Mouse (Mus musculus) forebrain, postnatal 0 days (tissue): Measurements from ENCODE around the gene Rpl18. TPM values are rescaled to one million over a fixed set of nuclear protein-coding genes. Genes with fewer than 3 reads are reported as not detected.
A peak's percentile ranks its signal among the peaks of the same experiment; 100 is the strongest.

Experiments
- ATAC-seq: fragments of 200-750 bp; cut with Nextera tagmentation; 2 replicates; pipeline ENCODE4 v1.8.0; 2017; ENCODE audit warnings: mild to moderate bottlenecking, moderate library complexity
- DNase-seq: peaks from one replicate; pipeline ENCODE4 v3.0.0-alpha.2; 2015
- H3K27ac ChIP-seq: fragments of 300-500 bp; sonication (generic); 2 replicates; pipeline ENCODE4 v1.5.1; 2014; ENCODE audit warnings: low read depth, mild to moderate bottlenecking, antibody characterized with exemption, low read length, moderate library complexity, mixed read lengths
- H3K27me3 ChIP-seq: fragments of 300-500 bp; sonication (generic); 2 replicates; pipeline ENCODE4 v1.6.1; 2014; ENCODE audit warnings: mild to moderate bottlenecking, low read length, mixed read lengths; ENCODE audit not compliant: insufficient read depth
- H3K36me3 ChIP-seq: fragments of 300-500 bp; sonication (generic); 2 replicates; pipeline ENCODE4 v1.6.1; 2014; ENCODE audit warnings: mild to moderate bottlenecking, moderate library complexity; ENCODE audit not compliant: insufficient read depth
- H3K4me1 ChIP-seq: fragments of 300-500 bp; sonication (generic); 2 replicates; pipeline ENCODE4 v1.6.1; 2014; ENCODE audit warnings: antibody characterized with exemption; ENCODE audit not compliant: insufficient read depth
- H3K4me2 ChIP-seq: fragments of 300-500 bp; sonication (generic); 2 replicates; pipeline ENCODE4 v1.6.1; 2014; ENCODE audit warnings: low read depth, mild to moderate bottlenecking, moderate library complexity
- H3K4me3 ChIP-seq: fragments of 300-500 bp; sonication (generic); 2 replicates; pipeline ENCODE4 v1.5.1; 2014; ENCODE audit warnings: low read depth, low read length, mixed read lengths
- H3K9ac ChIP-seq: fragments of 300-500 bp; sonication (generic); 2 replicates; pipeline ENCODE4 v1.6.1; 2014; ENCODE audit warnings: mild to moderate bottlenecking
- H3K9me3 ChIP-seq: fragments of 300-500 bp; sonication (generic); 2 replicates; pipeline ENCODE4 v1.6.1; 2016; ENCODE audit warnings: low read length
- CTCF ChIP-seq: sonication (generic); IDR thresholded peaks from 2 replicates; pipeline ENCODE4 v1.5.1; 2016; ENCODE audit warnings: antibody characterized with exemption, control low read depth, low read depth
- WGBS: fragments of 180-500 bp; shearing (Covaris S2); extraction: QIAGEN DNeasy Blood & Tissue Kit; methylation state at CpG from one replicate; pipeline ENCODE4 v1.1.7; 2014; 5-methylcytosine and 5-hydroxymethylcytosine counted together
- polyA plus RNA-seq: library from polyadenylated mRNA; unstranded; fragments of >200 nt; fragmentation: Nextera tagmentation; extraction: Ambion mirVana; gene quantifications from 2 replicates; pipeline ENCODE4 v1.2.1, GENCODE M21; 2015
- total RNA-seq: library from RNA; depleted of rRNA; stranded (reverse); fragments of >200 nt; gene quantifications from 2 replicates; pipeline ENCODE4 v1.2.3, GENCODE M21; 2014

Gene Rpl18
- total and polyA plus RNA-seq, 2 experiments from 2014 or later: 517 to 891 TPM

- H3K9ac ChIP-seq: no peak overlapping the region
- no peak overlapping the region for H3K27ac ChIP-seq
- no peak for DNase-seq
- ATAC-seq: no peak
- H3K9me3 ChIP-seq: no peaks in the 10 kb centered on the region
- H3K4me3 ChIP-seq: no peak overlapping the region
- TF ChIP-seq CTCF: no peak
- H3K4me2 ChIP-seq: no peak overlapping the region
- no peaks in the 10 kb centered on the region; the same call in 1 of the 2 replicates for H3K36me3 ChIP-seq
- no peaks in the 10 kb centered on the region for H3K27me3 ChIP-seq
- no peaks in the 10 kb centered on the region for H3K4me1 ChIP-seq
- WGBS: 88% methylated on average over 8 of the region's 8 CpGs
These were observed 34.1 kb upstream of the Rpl18 start for GRCm38 (mm10) chr7:45681046-45681736.

GRCm38 (mm10) chr7:45682144-45683126, 32.8 kb upstream of the Rpl18 start:
- Histone ChIP-seq H3K9ac (0 out of 2 replicates have a peak overlapping the region, but pooled peaks have one; percentile 19), H3K4me3 (no peak overlapping the region), H3K9me3 (no peaks in the 10 kb centered on the region)

GRCm38 (mm10) chr7:45683396-45684050, 31.7 kb upstream of the Rpl18 start, which contains the start of gene Ntn5:
Gene Ntn5 (plus strand): TSS chr7:45684022.
- Histone ChIP-seq H3K36me3 (no peaks in the 10 kb centered on the region; the same call in 1 of the 2 replicates), H3K27ac (0 out of 2 replicates have a peak within 1 kb of the TSS, but pooled peaks have one; percentile 48), H3K27me3 (no peaks in the 10 kb centered on the region), H3K4me3 (no peak within 1 kb of the TSS), H3K4me2 (no peak within 1 kb of the TSS), H3K4me1 (no peaks in the 10 kb centered on the region), H3K9me3 (no peaks in the 10 kb centered on the region), H3K9ac (no peak within 1 kb of the TSS)
- DNase-seq: no peak
- ATAC-seq: no peak
- WGBS: 77% methylated on average over 7 of the region's 7 CpGs
- TF ChIP-seq CTCF: no peak

More at GRCm38 (mm10) chr7:45682144-45683126, 32.8 kb upstream of the Rpl18 start:
- Histone ChIP-seq H3K36me3 (no peaks in the 10 kb centered on the region; the same call in 1 of the 2 replicates), H3K27me3 (no peaks in the 10 kb centered on the region), H3K4me2 (peak overlapping the region; percentile 27), H3K4me1 (no peaks in the 10 kb centered on the region), H3K27ac (peak overlapping the region; percentile 48)
- 29% methylated on average over 14 of the region's 14 CpGs for WGBS
- peak; percentile 99 for TF ChIP-seq CTCF
- ATAC-seq: peak; percentile 95
- peak; percentile 93 for DNase-seq

GRCm38 (mm10) chr7:45685811-45686210, 29.4 kb upstream of the Rpl18 start:
- no peak overlapping the region for H3K27ac ChIP-seq
- H3K4me2 ChIP-seq: no peak overlapping the region
- WGBS: 68% methylated on average over 10 of the region's 10 CpGs
- no peaks in the 10 kb centered on the region for H3K9me3 ChIP-seq
- no peaks in the 10 kb centered on the region for H3K27me3 ChIP-seq
- H3K9ac ChIP-seq: no peak overlapping the region
- DNase-seq: no peak
- no peak for TF ChIP-seq CTCF
- no peak for ATAC-seq
- no peak overlapping the region for H3K4me3 ChIP-seq
- no peaks in the 10 kb centered on the region for H3K4me1 ChIP-seq
- no peaks in the 10 kb centered on the region; the same call in 1 of the 2 replicates for H3K36me3 ChIP-seq

GRCm38 (mm10) chr7:45686841-45687240, 28.4 kb upstream of the Rpl18 start:
- WGBS: 77% methylated on average over 3 of the region's 3 CpGs
- no peak overlapping the region for H3K4me2 ChIP-seq

GRCm38 (mm10) chr7:45689099-45689498, 26.2 kb upstream of the Rpl18 start:
- H3K9ac ChIP-seq: no peak overlapping the region
- no peak for ATAC-seq
- TF ChIP-seq CTCF: no peak
- H3K27me3 ChIP-seq: no peaks in the 10 kb centered on the region
- H3K36me3 ChIP-seq: no peaks in the 10 kb centered on the region
- no peak overlapping the region for H3K27ac ChIP-seq
- H3K9me3 ChIP-seq: no peaks in the 10 kb centered on the region
- no peak for DNase-seq
- H3K4me3 ChIP-seq: no peak overlapping the region
- H3K4me1 ChIP-seq: no peaks in the 10 kb centered on the region
- WGBS: 71% methylated on average over 6 of the region's 6 CpGs
- no peak overlapping the region for H3K4me2 ChIP-seq

More at GRCm38 (mm10) chr7:45686841-45687240, 28.4 kb upstream of the Rpl18 start:
- TF ChIP-seq CTCF: no peak
- Histone ChIP-seq H3K36me3 (no peaks in the 10 kb centered on the region; the same call in 1 of the 2 replicates), H3K27ac (no peak overlapping the region), H3K4me3 (no peak overlapping the region), H3K9me3 (no peaks in the 10 kb centered on the region), H3K4me1 (no peaks in the 10 kb centered on the region), H3K9ac (no peak overlapping the region), H3K27me3 (no peaks in the 10 kb centered on the region)
- ATAC-seq (no peak), DNase-seq (no peak)
